Mouse (Mus musculus) lung, embryonic 16.5 days (tissue): ENCODE measurements around the gene Ccnjl. TPM values are rescaled to one million over a fixed set of nuclear protein-coding genes. Genes with fewer than 3 reads are reported as not detected.
A peak's percentile ranks its signal among the peaks of the same experiment; 100 is the strongest.

Source experiments
- ATAC-seq: fragments of 200-750 bp; cut with Nextera tagmentation; 2 replicates; pipeline ENCODE4 v1.8.0; 2017; ENCODE audit warnings: low read depth, mild to moderate bottlenecking, moderate library complexity
- H3K27ac ChIP-seq: fragments of 300-500 bp; sonication (generic); 2 replicates; pipeline ENCODE4 v1.5.1; 2014; ENCODE audit warnings: mild to moderate bottlenecking, control low read depth, low read length
- H3K27me3 ChIP-seq: fragments of 300-500 bp; sonication (generic); 2 replicates; pipeline ENCODE4 v1.6.1; 2014; ENCODE audit warnings: low read depth, low read length, mixed read lengths; ENCODE audit not compliant: control insufficient read depth, insufficient read depth
- H3K36me3 ChIP-seq: fragments of 300-500 bp; sonication (generic); 2 replicates; pipeline ENCODE4 v1.6.1; 2014; ENCODE audit warnings: low read length; ENCODE audit not compliant: control insufficient read depth, insufficient read depth
- H3K4me1 ChIP-seq: fragments of 300-500 bp; sonication (generic); replicated peaks from 2 replicates; pipeline ENCODE4 v1.6.1; 2014; ENCODE audit warnings: low read length, mixed read lengths; ENCODE audit not compliant: control insufficient read depth, insufficient read depth
- H3K4me2 ChIP-seq: fragments of 300-500 bp; sonication (generic); 2 replicates; pipeline ENCODE4 v1.6.1; 2014; ENCODE audit warnings: low read depth, low read length, control low read depth
- H3K4me3 ChIP-seq: fragments of 300-500 bp; sonication (generic); 2 replicates; pipeline ENCODE4 v1.5.1; 2014; ENCODE audit warnings: mild to moderate bottlenecking, low read length, control low read depth
- H3K9ac ChIP-seq: fragments of 300-500 bp; sonication (generic); 2 replicates; pipeline ENCODE4 v1.6.1; 2014; ENCODE audit warnings: low read length, control low read depth
- H3K9me3 ChIP-seq: fragments of 300-500 bp; sonication (generic); 2 replicates; pipeline ENCODE4 v1.6.1; 2016; ENCODE audit warnings: low read length; ENCODE audit not compliant: control insufficient read depth
- WGBS: fragments of 180-500 bp; shearing (Covaris S2); extraction: QIAGEN DNeasy Blood & Tissue Kit; methylation state at CpG from one replicate; pipeline ENCODE4 v1.1.7; 2014; 5-methylcytosine and 5-hydroxymethylcytosine counted together
- polyA plus RNA-seq: library from polyadenylated mRNA; unstranded; fragments of >200 nt; fragmentation: Nextera tagmentation; extraction: Ambion mirVana; gene quantifications from 2 replicates; pipeline ENCODE4 v1.2.1, GENCODE M21; 2015

Ccnjl gene
- polyA plus RNA-seq, 1 experiment from 2014 or later, result 20.0 TPM

- WGBS, result 28% methylated on average over 7 of the region's 7 CpGs
- Histone ChIP-seq H3K27ac (no peak overlapping the region), H3K4me2 (no peak overlapping the region), H3K36me3 (no peaks in the 10 kb centered on the region), H3K9me3 (no peaks in the 10 kb centered on the region), H3K9ac (no peak overlapping the region), H3K4me3 (no peak overlapping the region), H3K27me3 (no peaks in the 10 kb centered on the region), H3K4me1 (0 out of 2 replicates have a peak, but pooled peaks cover 3% of the 10 kb centered on the region)
- ATAC-seq, result peak; percentile 40
Measured at GRCm38 (mm10) chr11:43492663-43493062, 35.9 kb upstream of the Ccnjl start.

- 20% methylated on average over 6 of the region's 6 CpGs for WGBS
- Histone ChIP-seq H3K4me1 (0 out of 2 replicates have a peak, but pooled peaks cover 3% of the 10 kb centered on the region), H3K36me3 (no peaks in the 10 kb centered on the region), H3K4me2 (no peak overlapping the region), H3K4me3 (no peak overlapping the region), H3K9me3 (no peaks in the 10 kb centered on the region), H3K27me3 (no peaks in the 10 kb centered on the region), H3K9ac (no peak overlapping the region), H3K27ac (no peak overlapping the region)
- peak; percentile 72 for ATAC-seq
Measured at GRCm38 (mm10) chr11:43493815-43494409, 34.7 kb upstream of the Ccnjl start.

GRCm38 (mm10) chr11:43495037-43495436, 33.5 kb upstream of the Ccnjl start:
- no peak for ATAC-seq
- Histone ChIP-seq H3K4me1 (0 out of 2 replicates have a peak, but pooled peaks cover 3% of the 10 kb centered on the region), H3K27ac (no peak overlapping the region), H3K4me3 (no peak overlapping the region), H3K27me3 (no peaks in the 10 kb centered on the region), H3K4me2 (no peak overlapping the region), H3K36me3 (no peaks in the 10 kb centered on the region), H3K9ac (no peak overlapping the region), H3K9me3 (no peaks in the 10 kb centered on the region)
- WGBS, result 42% methylated on average over 8 of the region's 8 CpGs

- H3K4me1 ChIP-seq, result 0 out of 2 replicates have a peak, but pooled peaks cover 3% of the 10 kb centered on the region
- no peaks in the 10 kb centered on the region for H3K27me3 ChIP-seq
- H3K9ac ChIP-seq, result no peak overlapping the region
- WGBS, result 33% methylated on average over 3 of the region's 3 CpGs
- no peaks in the 10 kb centered on the region for H3K36me3 ChIP-seq
- no peak overlapping the region for H3K27ac ChIP-seq
- ATAC-seq, result no peak
- H3K9me3 ChIP-seq, result no peaks in the 10 kb centered on the region
- no peak overlapping the region for H3K4me3 ChIP-seq
- H3K4me2 ChIP-seq, result no peak overlapping the region
Measured at GRCm38 (mm10) chr11:43495532-43495931, 33.1 kb upstream of the Ccnjl start.

- Histone ChIP-seq H3K4me3 (no peak overlapping the region), H3K36me3 (no peaks in the 10 kb centered on the region), H3K27ac (no peak overlapping the region), H3K4me1 (no peaks in the 10 kb centered on the region), H3K4me2 (no peak overlapping the region), H3K9me3 (no peaks in the 10 kb centered on the region), H3K9ac (no peak overlapping the region), H3K27me3 (no peaks in the 10 kb centered on the region)
- no peak for ATAC-seq
- 82% methylated on average over 6 of the region's 6 CpGs for WGBS
Measured at GRCm38 (mm10) chr11:43501256-43501655, 27.3 kb upstream of the Ccnjl start.

- WGBS, result 80% methylated on average over 7 of the region's 7 CpGs
Measured at GRCm38 (mm10) chr11:43505188-43505587, 23.4 kb upstream of the Ccnjl start.

GRCm38 (mm10) chr11:43507976-43508375, 20.6 kb upstream of the Ccnjl start:
- Histone ChIP-seq H3K27ac (no peak overlapping the region), H3K4me1 (no peaks in the 10 kb centered on the region), H3K4me2 (no peak overlapping the region), H3K27me3 (no peaks in the 10 kb centered on the region), H3K9ac (no peak overlapping the region), H3K4me3 (no peak overlapping the region), H3K36me3 (no peaks in the 10 kb centered on the region), H3K9me3 (no peaks in the 10 kb centered on the region)
- WGBS, result 66% methylated on average over 6 of the region's 6 CpGs
- no peak for ATAC-seq

More at GRCm38 (mm10) chr11:43505188-43505587, 23.4 kb upstream of the Ccnjl start:
- Histone ChIP-seq H3K4me3 (no peak overlapping the region), H3K36me3 (no peaks in the 10 kb centered on the region), H3K4me1 (no peaks in the 10 kb centered on the region), H3K27me3 (no peaks in the 10 kb centered on the region), H3K4me2 (no peak overlapping the region), H3K9me3 (no peaks in the 10 kb centered on the region), H3K9ac (no peak overlapping the region), H3K27ac (no peak overlapping the region)
- no peak for ATAC-seq

- no peak for ATAC-seq
- no peak overlapping the region for H3K4me3 ChIP-seq
- H3K36me3 ChIP-seq, result no peaks in the 10 kb centered on the region
- H3K4me1 ChIP-seq, result no peaks in the 10 kb centered on the region
- no peak overlapping the region for H3K9ac ChIP-seq
- no peaks in the 10 kb centered on the region for H3K27me3 ChIP-seq
- WGBS, result 92% methylated on average over 5 of the region's 5 CpGs
- H3K4me2 ChIP-seq, result no peak overlapping the region
- H3K27ac ChIP-seq, result no peak overlapping the region
- H3K9me3 ChIP-seq, result no peaks in the 10 kb centered on the region
Measured at GRCm38 (mm10) chr11:43509878-43510277, 18.7 kb upstream of the Ccnjl start.

GRCm38 (mm10) chr11:43512661-43513190, 15.9 kb upstream of the Ccnjl start:
- H3K9ac ChIP-seq, result no peak overlapping the region
- no peaks in the 10 kb centered on the region for H3K27me3 ChIP-seq
- ATAC-seq, result no peak
- 67% methylated on average over 2 of the region's 2 CpGs for WGBS
- no peak overlapping the region for H3K4me2 ChIP-seq
- H3K4me1 ChIP-seq, result no peaks in the 10 kb centered on the region
- H3K9me3 ChIP-seq, result no peaks in the 10 kb centered on the region
- H3K36me3 ChIP-seq, result no peaks in the 10 kb centered on the region
- no peak overlapping the region for H3K27ac ChIP-seq
- H3K4me3 ChIP-seq, result no peak overlapping the region
